Mouse (Mus musculus) bone marrow macrophage, adult 2 months (primary cell): ENCODE data around the gene Eef2kmt. TPM values are rescaled to one million over a fixed set of nuclear protein-coding genes. Genes with fewer than 3 reads are reported as not detected.

Source experiments
- H3K27ac ChIP-seq: 2 replicates; pipeline ENCODE4 v1.5.1; 2012; ENCODE audit warnings: low read depth, low read length; ENCODE audit not compliant: insufficient read depth
- H3K4me1 ChIP-seq: 2 replicates; pipeline ENCODE4 v1.6.1; 2012; ENCODE audit warnings: low read length; ENCODE audit not compliant: control insufficient read depth, insufficient read depth
- H3K4me3 ChIP-seq: 2 replicates; pipeline ENCODE4 v1.5.1; 2012; ENCODE audit warnings: mild to moderate bottlenecking, low read length, moderate library complexity; ENCODE audit not compliant: insufficient read depth
- CTCF ChIP-seq: IDR thresholded peaks from 2 replicates; pipeline ENCODE4 v1.5.1; 2012; ENCODE audit warnings: low read depth, mild to moderate bottlenecking, low read length, moderate library complexity
- POLR2A ChIP-seq: IDR thresholded peaks from 2 replicates; pipeline ENCODE4 v1.6.1; 2012; ENCODE audit warnings: mild to moderate bottlenecking, low read depth, low read length, borderline replicate concordance
- polyA plus RNA-seq: library from polyadenylated mRNA; stranded (reverse); fragments of >200 nt; gene quantifications from 2 replicates; pipeline ENCODE4 v1.2.4, GENCODE M21; 2012; ENCODE audit not compliant: missing spikeins, insufficient read depth, insufficient read length

Gene Eef2kmt
- 9.8 and 12.4 TPM in 2 replicates for polyA plus RNA-seq

DNA sequence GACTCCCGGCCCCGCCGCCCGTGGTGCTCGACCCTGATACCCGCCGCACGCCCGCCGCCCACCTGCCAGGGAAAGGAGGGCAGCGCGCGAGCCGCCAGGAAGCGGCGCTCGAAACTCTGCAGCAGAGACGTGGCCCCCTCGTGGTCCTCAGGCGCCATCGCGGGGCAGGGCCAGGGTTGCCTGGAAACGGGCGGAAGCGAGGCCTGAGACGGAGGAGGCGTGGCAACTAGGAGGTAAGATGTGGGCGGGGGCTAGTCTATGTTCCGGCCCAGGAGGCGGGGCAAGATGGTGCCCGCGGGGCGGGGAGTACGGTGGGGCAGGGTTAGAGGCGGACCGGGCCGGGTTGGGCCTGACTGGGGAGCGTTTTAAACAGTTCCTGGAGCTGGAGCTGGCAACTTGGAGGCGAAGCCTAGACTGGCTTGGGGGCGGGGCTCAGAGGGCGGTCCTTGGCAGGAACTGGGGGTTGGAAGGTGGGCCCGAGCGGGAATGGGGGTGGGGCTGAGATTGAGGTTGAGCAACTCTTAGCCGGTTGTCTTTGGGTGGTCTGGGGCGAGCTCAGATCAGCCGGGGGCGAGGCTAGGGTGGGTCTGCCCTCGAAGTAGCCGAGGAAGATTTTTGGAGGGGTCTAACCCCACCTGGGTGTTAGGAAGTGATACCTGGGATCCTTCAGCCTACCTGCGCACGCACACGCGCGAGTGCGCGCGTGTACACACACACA, at the start of gene Eef2kmt:
TSS of gene Eef2kmt (minus strand) at position 205 of the 718 bp plus-strand sequence.
- TF ChIP-seq CTCF = no peak
- TF ChIP-seq POLR2A = no peak
- peak within 1 kb of the TSS; percentile 44 for H3K27ac ChIP-seq
- H3K4me1 ChIP-seq = peaks cover 10% of the 10 kb centered on the region
- peak within 1 kb of the TSS; percentile 97 for H3K4me3 ChIP-seq

DNA sequence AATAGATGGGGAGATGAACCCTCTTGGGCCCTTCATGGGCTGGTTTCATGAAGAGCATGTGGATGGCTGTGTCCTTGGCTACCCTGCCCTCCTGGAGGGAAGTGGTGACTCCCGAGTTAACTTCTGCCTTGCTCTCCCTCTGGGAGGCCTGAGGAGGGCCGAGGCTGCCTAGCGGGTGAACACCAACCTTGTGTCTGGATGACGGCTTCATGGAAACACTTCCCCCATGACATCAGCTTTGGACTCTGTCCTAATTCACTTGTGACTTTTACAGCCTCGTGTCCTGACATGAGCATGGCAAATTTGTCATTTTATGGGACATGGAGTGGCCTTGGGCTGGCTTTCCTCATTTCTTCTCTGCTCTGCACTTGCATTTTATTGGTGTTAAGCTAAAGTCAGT, 39.5 kb upstream of the Eef2kmt start:
- Histone ChIP-seq H3K4me1 (peaks cover 8% of the 10 kb centered on the region; the same call in 1 of the 2 replicates), H3K4me3 (no peak overlapping the region), H3K27ac (no peak overlapping the region)
- TF ChIP-seq CTCF (no peak), POLR2A (no peak)

DNA sequence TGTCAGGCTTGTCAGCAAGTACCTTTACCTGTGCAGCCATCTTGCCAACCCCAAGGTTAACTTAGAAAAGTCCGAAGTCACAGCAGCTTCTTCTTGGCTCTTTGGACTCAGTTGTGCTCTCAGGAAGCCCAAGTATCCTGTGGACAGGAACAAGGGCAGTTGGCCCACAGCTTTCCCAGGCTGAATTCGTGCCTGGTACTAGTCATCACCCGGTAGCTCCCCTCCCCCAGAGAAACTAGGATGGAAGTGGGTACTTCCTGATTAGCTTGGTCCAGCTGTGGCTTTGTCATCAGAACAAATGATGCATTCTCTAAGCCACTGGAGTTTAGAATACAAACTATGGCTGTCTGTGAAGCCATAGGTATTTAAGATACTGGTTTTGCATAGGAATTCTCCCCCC, 29.6 kb upstream of the Eef2kmt start:
- no peak for TF ChIP-seq CTCF
- TF ChIP-seq POLR2A = no peak

DNA sequence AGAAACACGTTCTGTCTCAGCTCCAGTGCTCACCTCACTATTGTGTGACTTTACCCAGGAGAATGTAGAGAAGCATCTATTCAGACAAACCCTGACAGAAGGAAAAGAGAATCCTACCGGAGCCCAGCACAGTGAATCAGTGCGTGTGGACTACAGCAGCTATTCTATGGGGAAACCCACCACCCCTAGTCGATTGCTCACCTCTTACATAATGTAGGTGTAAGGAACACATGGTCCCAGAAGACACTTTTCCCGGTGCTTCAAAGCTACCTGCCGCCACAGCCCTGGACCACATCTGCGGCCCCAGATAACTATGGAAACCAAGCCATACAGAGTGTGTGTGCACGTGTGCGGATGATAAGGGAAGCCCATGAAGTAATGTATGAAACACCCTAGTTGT, 26.9 kb upstream of the Eef2kmt start:
- Histone ChIP-seq H3K27ac (no peak overlapping the region), H3K4me1 (no peaks in the 10 kb centered on the region), H3K4me3 (no peak overlapping the region)
- TF ChIP-seq CTCF (no peak), POLR2A (no peak)

More for the DNA sequence above, 29.6 kb upstream of the Eef2kmt start:
- Histone ChIP-seq H3K4me3 (no peak overlapping the region), H3K4me1 (no peaks in the 10 kb centered on the region), H3K27ac (no peak overlapping the region)

DNA sequence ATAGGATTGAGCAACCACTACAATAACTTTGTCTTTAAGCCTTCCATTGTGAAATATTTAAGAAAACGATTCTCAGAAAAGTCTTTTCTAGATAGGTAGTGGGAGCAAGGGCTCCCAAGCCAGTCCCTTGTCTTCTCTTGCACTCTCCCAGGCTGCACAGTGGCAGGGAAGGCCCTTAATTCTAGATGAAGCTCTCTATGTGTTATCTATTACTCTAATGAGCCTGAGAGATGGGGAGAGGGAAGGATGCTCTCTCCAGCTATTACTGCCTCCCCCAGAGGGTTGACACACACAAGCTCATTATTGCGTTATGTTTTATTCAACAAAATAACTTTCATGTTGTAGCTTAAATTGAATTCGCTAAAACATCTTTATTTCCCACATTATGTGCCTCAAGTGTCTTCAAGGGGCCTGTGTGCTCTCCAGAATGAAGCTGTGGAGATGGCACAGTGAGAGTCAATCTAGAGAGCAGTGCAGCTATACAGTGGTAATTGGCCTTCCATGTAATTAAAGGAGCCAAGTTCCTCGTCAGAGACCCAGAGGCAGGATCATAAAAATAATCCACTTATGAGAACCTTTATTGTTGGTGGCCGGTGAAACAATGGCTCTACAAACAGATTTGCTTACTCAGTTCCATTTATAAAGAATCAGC, 23.9 kb upstream of the Eef2kmt start:
- Histone ChIP-seq H3K27ac (no peak overlapping the region), H3K4me1 (no peaks in the 10 kb centered on the region), H3K4me3 (no peak overlapping the region)
- TF ChIP-seq CTCF (no peak), POLR2A (no peak)

DNA sequence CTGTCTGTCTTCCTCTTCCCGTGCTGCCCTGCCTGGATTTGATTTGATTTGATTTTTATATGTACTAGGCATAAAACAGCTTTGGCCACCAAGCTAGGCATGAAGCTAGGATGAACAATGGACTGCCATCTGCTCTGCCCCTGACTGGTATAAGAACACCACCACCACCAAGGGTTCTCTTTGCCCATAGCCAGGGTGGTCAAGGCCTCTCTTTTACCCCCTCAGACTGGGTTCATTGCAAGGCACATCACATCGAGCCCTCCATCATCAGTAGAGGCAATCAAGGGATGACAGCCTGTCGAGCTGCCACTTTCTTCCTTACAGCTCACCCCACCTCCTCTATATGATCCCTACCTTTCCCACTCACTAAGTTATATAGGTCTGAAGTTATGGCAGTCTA, 16.6 kb upstream of the Eef2kmt start:
- Histone ChIP-seq H3K27ac (no peak overlapping the region), H3K4me3 (no peak overlapping the region), H3K4me1 (no peaks in the 10 kb centered on the region)
- TF ChIP-seq POLR2A (no peak), CTCF (no peak)

DNA sequence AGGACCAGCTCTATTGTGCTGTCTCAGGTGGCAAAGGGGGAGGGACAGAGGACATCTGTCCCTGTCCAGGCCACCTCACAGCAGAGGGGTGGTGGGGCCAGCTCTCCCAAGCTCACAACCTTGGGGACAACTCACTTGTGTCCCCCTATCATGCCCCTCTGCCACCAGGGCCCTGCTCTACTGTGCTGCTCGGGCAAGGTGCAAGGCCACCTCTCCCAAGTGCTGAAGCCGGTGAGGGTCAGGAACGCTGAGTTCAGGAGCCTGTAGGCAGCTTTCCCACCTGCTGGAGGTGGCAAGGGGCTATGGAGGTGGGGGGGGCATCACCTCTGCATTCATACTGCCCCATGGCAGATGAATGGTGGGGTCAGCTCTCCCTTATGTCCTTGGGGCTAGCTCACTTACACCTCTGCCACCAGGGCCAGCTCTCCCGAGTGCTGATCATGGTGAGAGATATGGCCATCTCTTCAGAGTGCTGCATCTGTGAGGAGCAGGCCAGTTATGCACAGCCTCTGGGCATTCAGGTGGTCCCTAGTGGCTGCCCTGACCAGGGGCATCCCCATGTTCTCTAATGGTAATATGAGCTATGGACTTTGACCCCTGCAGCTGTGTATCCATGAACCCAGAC, 15.7 kb upstream of the Eef2kmt start:
- no peak overlapping the region for H3K27ac ChIP-seq
- TF ChIP-seq CTCF (no peak), POLR2A (no peak)
- no peak overlapping the region for H3K4me3 ChIP-seq
- H3K4me1 ChIP-seq = no peaks in the 10 kb centered on the region

DNA sequence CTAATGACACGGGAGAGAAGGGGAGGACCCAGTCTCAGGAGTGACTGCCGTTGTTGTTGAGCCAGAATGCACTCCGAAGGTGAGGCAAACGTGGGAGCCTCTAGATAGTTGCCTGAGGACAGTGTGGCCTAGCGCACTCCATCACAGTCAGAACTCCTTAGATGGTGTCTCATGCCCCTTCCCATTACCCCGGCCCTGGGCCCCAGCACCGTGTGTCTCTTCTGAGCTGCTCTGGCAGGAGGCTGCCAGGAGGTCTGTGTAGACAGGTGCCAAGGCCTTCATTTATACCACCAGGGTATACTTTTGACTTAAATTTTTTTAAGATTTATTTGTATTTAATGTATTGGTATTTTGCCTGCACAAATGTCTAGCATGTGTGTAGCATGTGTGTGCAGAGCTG, 8.1 kb upstream of the Eef2kmt start:
- H3K4me1 ChIP-seq = no peaks in the 10 kb centered on the region
- TF ChIP-seq CTCF = no peak
- no peak for TF ChIP-seq POLR2A
- no peak overlapping the region for H3K4me3 ChIP-seq
- H3K27ac ChIP-seq = no peak overlapping the region

DNA sequence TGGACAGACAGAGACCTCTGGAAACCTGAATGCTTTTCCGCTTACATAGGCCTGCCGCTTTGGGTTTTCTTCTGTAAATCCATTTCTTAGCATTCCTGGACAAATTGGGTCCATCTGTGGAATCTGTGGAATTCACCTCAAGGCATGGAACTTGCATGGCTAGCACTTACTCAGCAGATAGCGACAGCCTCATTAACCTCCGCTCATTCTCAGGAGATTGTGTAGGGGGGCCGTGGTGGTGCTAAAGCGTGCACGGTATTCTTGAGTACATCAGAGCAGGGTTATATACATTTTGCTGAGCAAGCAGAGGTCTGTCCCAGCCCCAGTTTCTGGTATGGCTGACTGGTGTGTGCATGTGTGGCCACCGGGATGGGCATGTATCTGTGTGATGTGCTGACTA, 7.4 kb upstream of the Eef2kmt start:
- Histone ChIP-seq H3K4me1 (no peaks in the 10 kb centered on the region), H3K4me3 (no peak overlapping the region), H3K27ac (no peak overlapping the region)
- TF ChIP-seq POLR2A (no peak), CTCF (no peak)
